Mouse (Mus musculus): ENCODE measurements at regions not wholly inside any gene's neighbourhood (a gene's known extent, or its start where the extent isn't known, plus 50 kb on each side); places are given as distances from the start of the nearest gene placed in this dataset.

- no peaks in the 10 kb centered on the region for H3K9me3 ChIP-seq (ENCODE audit: control insufficient read depth, low read length)
- H3K4me1 ChIP-seq (ENCODE audit: control insufficient read depth, insufficient read depth, low read length), result no peaks in the 10 kb centered on the region
- DNase-seq (ENCODE audit: low spot score) (no peak), ATAC-seq (ENCODE audit: insufficient read depth, low FRiP score, low TSS enrichment) (no peak)
- no peak overlapping the region for H3K9ac ChIP-seq (ENCODE audit: low read length)
- WGBS, result 84% methylated on average over 9 of the region's 9 CpGs
- H3K4me2 ChIP-seq (ENCODE audit: low read depth), result no peak overlapping the region
- H3K4me3 ChIP-seq (ENCODE audit: low read depth, low read length), result no peak overlapping the region
- no peaks in the 10 kb centered on the region for H3K36me3 ChIP-seq (ENCODE audit: control insufficient read depth, insufficient read depth, low read length)
- H3K27ac ChIP-seq (ENCODE audit: low read depth, low read length), result no peak overlapping the region
- no peaks in the 10 kb centered on the region for H3K27me3 ChIP-seq (ENCODE audit: control insufficient read depth, insufficient read depth, low read length)
These were observed 175.1 kb upstream of the Cadm1 start for GRCm38 (mm10) chr9:47354866-47355265.

GRCm38 (mm10) chr9:47357756-47358399, 172.1 kb upstream of the Cadm1 start:
- no peak for ATAC-seq (ENCODE audit: insufficient read depth, low FRiP score, low TSS enrichment)

GRCm38 (mm10) chr9:47358400-47358767, 171.6 kb upstream of the Cadm1 start:
- no peak for DNase-seq (ENCODE audit: low spot score)
- H3K9ac ChIP-seq (ENCODE audit: low read length), result no peak overlapping the region
- ATAC-seq (ENCODE audit: insufficient read depth, low FRiP score, low TSS enrichment), result no peak
- H3K4me3 ChIP-seq (ENCODE audit: low read depth, low read length), result no peak overlapping the region
- H3K36me3 ChIP-seq (ENCODE audit: control insufficient read depth, insufficient read depth, low read length), result no peaks in the 10 kb centered on the region
- no peak overlapping the region for H3K4me2 ChIP-seq (ENCODE audit: low read depth)
- no peak overlapping the region for H3K27ac ChIP-seq (ENCODE audit: low read depth, low read length)
- 67% methylated on average over 4 of the region's 4 CpGs for WGBS
- no peaks in the 10 kb centered on the region for H3K9me3 ChIP-seq (ENCODE audit: control insufficient read depth, low read length)
- H3K4me1 ChIP-seq (ENCODE audit: control insufficient read depth, insufficient read depth, low read length), result no peaks in the 10 kb centered on the region
- no peaks in the 10 kb centered on the region for H3K27me3 ChIP-seq (ENCODE audit: control insufficient read depth, insufficient read depth, low read length)

More at GRCm38 (mm10) chr9:47357756-47358399, 172.1 kb upstream of the Cadm1 start:
- no peaks in the 10 kb centered on the region for H3K9me3 ChIP-seq (ENCODE audit: control insufficient read depth, low read length)
- H3K27me3 ChIP-seq (ENCODE audit: control insufficient read depth, insufficient read depth, low read length), result no peaks in the 10 kb centered on the region
- H3K9ac ChIP-seq (ENCODE audit: low read length), result no peak overlapping the region
- no peak overlapping the region for H3K4me3 ChIP-seq (ENCODE audit: low read depth, low read length)
- H3K4me1 ChIP-seq (ENCODE audit: control insufficient read depth, insufficient read depth, low read length), result no peaks in the 10 kb centered on the region
- 72% methylated on average over 17 of the region's 17 CpGs for WGBS
- no peak overlapping the region for H3K27ac ChIP-seq (ENCODE audit: low read depth, low read length)
- H3K4me2 ChIP-seq (ENCODE audit: low read depth), result no peak overlapping the region
- DNase-seq (ENCODE audit: low spot score), result no peak
- H3K36me3 ChIP-seq (ENCODE audit: control insufficient read depth, insufficient read depth, low read length), result no peaks in the 10 kb centered on the region

- H3K27me3 ChIP-seq (ENCODE audit: control insufficient read depth, insufficient read depth, low read length), result 0 out of 2 replicates have a peak, but pooled peaks cover under 1% of the 10 kb centered on the region
- no peaks in the 10 kb centered on the region for H3K36me3 ChIP-seq (ENCODE audit: control insufficient read depth, insufficient read depth, low read length)
- H3K9me3 ChIP-seq (ENCODE audit: control insufficient read depth, low read length), result no peaks in the 10 kb centered on the region
- peaks cover 1% of the 10 kb centered on the region; the same call in 1 of the 2 replicates for H3K4me1 ChIP-seq (ENCODE audit: control insufficient read depth, insufficient read depth, low read length)
- peak; percentile 54 for DNase-seq (ENCODE audit: low spot score)
- 2% methylated on average over 11 of the region's 11 CpGs for WGBS
- H3K4me3 ChIP-seq (ENCODE audit: low read depth, low read length), result no peak overlapping the region
- H3K4me2 ChIP-seq (ENCODE audit: low read depth), result no peak overlapping the region
- ATAC-seq (ENCODE audit: insufficient read depth, low FRiP score, low TSS enrichment), result no peak; the same call in 1 of the 2 replicates
- H3K9ac ChIP-seq (ENCODE audit: low read length), result no peak overlapping the region
- H3K27ac ChIP-seq (ENCODE audit: low read depth, low read length), result no peak overlapping the region
These were observed 166.9 kb upstream of the Cadm1 start for GRCm38 (mm10) chr9:47363086-47363485.

GRCm38 (mm10) chr9:47364762-47365161, 165.2 kb upstream of the Cadm1 start:
- H3K27me3 ChIP-seq (ENCODE audit: control insufficient read depth, insufficient read depth, low read length), result 0 out of 2 replicates have a peak, but pooled peaks cover 6% of the 10 kb centered on the region
- no peak overlapping the region for H3K27ac ChIP-seq (ENCODE audit: low read depth, low read length)
- WGBS, result 76% methylated on average over 3 of the region's 3 CpGs
- no peak overlapping the region for H3K4me2 ChIP-seq (ENCODE audit: low read depth)
- no peaks in the 10 kb centered on the region for H3K36me3 ChIP-seq (ENCODE audit: control insufficient read depth, insufficient read depth, low read length)
- ATAC-seq (ENCODE audit: insufficient read depth, low FRiP score, low TSS enrichment) (no peak), DNase-seq (ENCODE audit: low spot score) (no peak)
- no peak overlapping the region for H3K9ac ChIP-seq (ENCODE audit: low read length)
- H3K9me3 ChIP-seq (ENCODE audit: control insufficient read depth, low read length), result no peaks in the 10 kb centered on the region
- H3K4me1 ChIP-seq (ENCODE audit: control insufficient read depth, insufficient read depth, low read length), result peaks cover 5% of the 10 kb centered on the region; the same call in 1 of the 2 replicates
- H3K4me3 ChIP-seq (ENCODE audit: low read depth, low read length), result no peak overlapping the region

DNA sequence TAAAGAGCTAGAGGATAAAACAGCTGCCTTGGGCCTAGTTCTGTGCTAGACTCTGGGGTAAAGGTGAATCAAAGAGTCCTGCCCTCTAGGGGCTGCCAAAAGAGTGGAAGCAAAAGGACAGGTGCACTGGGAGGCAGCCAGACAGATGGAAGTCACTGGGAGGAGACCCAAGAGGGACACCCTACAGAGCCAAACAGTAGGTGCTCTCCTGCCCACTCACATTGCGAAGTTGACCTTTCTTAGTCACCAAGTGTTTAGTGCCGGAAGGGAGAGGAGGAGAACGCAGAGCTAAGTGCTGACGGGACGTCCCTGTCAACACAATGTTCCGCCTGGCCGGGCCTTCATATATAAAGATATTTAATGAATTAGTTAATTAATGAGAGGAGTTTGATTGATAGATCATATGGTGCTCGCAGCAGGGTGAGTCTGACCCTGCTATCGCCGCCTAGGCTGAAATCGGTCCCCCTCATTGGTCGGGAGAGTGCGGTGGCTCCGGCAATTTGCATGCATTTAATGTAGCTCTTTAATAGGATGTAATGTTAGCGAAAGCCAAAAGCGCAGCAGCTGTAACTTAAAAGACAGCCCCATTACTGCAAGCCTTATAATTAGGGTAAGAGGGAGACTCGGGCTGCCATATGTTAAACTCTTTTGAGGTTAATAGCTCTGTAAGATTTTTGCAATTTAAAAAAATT, 162.6 kb upstream of the Cadm1 start:
- H3K9ac ChIP-seq (ENCODE audit: low read length), result no peak overlapping the region
- peaks cover 5% of the 10 kb centered on the region; the same call in 1 of the 2 replicates for H3K4me1 ChIP-seq (ENCODE audit: control insufficient read depth, insufficient read depth, low read length)
- peak; percentile 42 for DNase-seq (ENCODE audit: low spot score)
- H3K9me3 ChIP-seq (ENCODE audit: control insufficient read depth, low read length), result no peaks in the 10 kb centered on the region
- no peak overlapping the region for H3K27ac ChIP-seq (ENCODE audit: low read depth, low read length)
- peak; percentile 63; the same call in 1 of the 2 replicates for ATAC-seq (ENCODE audit: insufficient read depth, low FRiP score, low TSS enrichment)
- no peaks in the 10 kb centered on the region for H3K36me3 ChIP-seq (ENCODE audit: control insufficient read depth, insufficient read depth, low read length)
- 10% methylated on average over 17 of the region's 17 CpGs for WGBS
- peak overlapping the region; percentile 23 for H3K4me3 ChIP-seq (ENCODE audit: low read depth, low read length)
- H3K27me3 ChIP-seq (ENCODE audit: control insufficient read depth, insufficient read depth, low read length), result 0 out of 2 replicates have a peak, but pooled peaks cover 6% of the 10 kb centered on the region
- H3K4me2 ChIP-seq (ENCODE audit: low read depth), result peak overlapping the region; percentile 59

- 0 out of 2 replicates have a peak, but pooled peaks cover 6% of the 10 kb centered on the region for H3K27me3 ChIP-seq (ENCODE audit: control insufficient read depth, insufficient read depth, low read length)
- peak; percentile 35; the same call in 1 of the 2 replicates for ATAC-seq (ENCODE audit: insufficient read depth, low FRiP score, low TSS enrichment)
- peaks cover 5% of the 10 kb centered on the region; the same call in 1 of the 2 replicates for H3K4me1 ChIP-seq (ENCODE audit: control insufficient read depth, insufficient read depth, low read length)
- no peaks in the 10 kb centered on the region for H3K9me3 ChIP-seq (ENCODE audit: control insufficient read depth, low read length)
- H3K9ac ChIP-seq (ENCODE audit: low read length), result no peak overlapping the region
- no peak overlapping the region for H3K27ac ChIP-seq (ENCODE audit: low read depth, low read length)
- no peaks in the 10 kb centered on the region for H3K36me3 ChIP-seq (ENCODE audit: control insufficient read depth, insufficient read depth, low read length)
- peak overlapping the region; percentile 59 for H3K4me2 ChIP-seq (ENCODE audit: low read depth)
- H3K4me3 ChIP-seq (ENCODE audit: low read depth, low read length), result peak overlapping the region; percentile 23
- peak; percentile 59 for DNase-seq (ENCODE audit: low spot score)
- 6% methylated on average over 29 of the region's 31 CpGs for WGBS
These were observed 161.7 kb upstream of the Cadm1 start for GRCm38 (mm10) chr9:47368015-47368901.

DNA sequence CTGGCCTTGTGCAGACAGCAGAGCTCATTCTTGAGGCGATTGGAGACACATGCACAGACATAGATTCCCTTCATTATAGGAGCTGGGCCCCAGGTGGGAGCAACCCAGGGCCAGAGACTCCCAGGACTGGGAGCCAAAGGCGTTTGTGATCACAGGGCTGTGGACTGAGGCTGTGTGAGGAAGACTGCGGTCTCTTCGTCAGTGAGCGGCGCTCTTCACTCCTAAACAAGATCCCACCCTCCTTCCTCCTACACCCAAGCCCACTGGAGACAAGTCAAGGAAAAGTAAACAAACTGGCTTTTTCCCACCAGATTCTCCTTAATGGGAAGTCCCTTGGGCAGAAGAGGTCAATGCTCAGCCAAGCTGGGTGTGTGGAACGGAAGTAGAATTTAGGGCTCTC, 157.7 kb upstream of the Cadm1 start:
- 79% methylated on average over 7 of the region's 7 CpGs for WGBS
- no peaks in the 10 kb centered on the region for H3K36me3 ChIP-seq (ENCODE audit: control insufficient read depth, insufficient read depth, low read length)
- no peak for ATAC-seq (ENCODE audit: insufficient read depth, low FRiP score, low TSS enrichment)
- 0 out of 2 replicates have a peak, but pooled peaks cover 2% of the 10 kb centered on the region for H3K9me3 ChIP-seq (ENCODE audit: control insufficient read depth, low read length)
- no peak for DNase-seq (ENCODE audit: low spot score)
- H3K27ac ChIP-seq (ENCODE audit: low read depth, low read length), result no peak overlapping the region
- no peak overlapping the region for H3K4me2 ChIP-seq (ENCODE audit: low read depth)
- no peak overlapping the region for H3K4me3 ChIP-seq (ENCODE audit: low read depth, low read length)
- no peak overlapping the region for H3K9ac ChIP-seq (ENCODE audit: low read length)
- H3K27me3 ChIP-seq (ENCODE audit: control insufficient read depth, insufficient read depth, low read length), result 0 out of 2 replicates have a peak, but pooled peaks cover 6% of the 10 kb centered on the region
- peaks cover 5% of the 10 kb centered on the region; the same call in 1 of the 2 replicates for H3K4me1 ChIP-seq (ENCODE audit: control insufficient read depth, insufficient read depth, low read length)
